Mouse (Mus musculus): ENCODE data around the gene Adamts12. TPM values are rescaled to one million over a fixed set of nuclear protein-coding genes. Genes with fewer than 3 reads are reported as not detected.

The Adamts12 gene
- total RNA-seq, 2 experiments from 2014 or later = 2.7 to 2.8 TPM

DNA sequence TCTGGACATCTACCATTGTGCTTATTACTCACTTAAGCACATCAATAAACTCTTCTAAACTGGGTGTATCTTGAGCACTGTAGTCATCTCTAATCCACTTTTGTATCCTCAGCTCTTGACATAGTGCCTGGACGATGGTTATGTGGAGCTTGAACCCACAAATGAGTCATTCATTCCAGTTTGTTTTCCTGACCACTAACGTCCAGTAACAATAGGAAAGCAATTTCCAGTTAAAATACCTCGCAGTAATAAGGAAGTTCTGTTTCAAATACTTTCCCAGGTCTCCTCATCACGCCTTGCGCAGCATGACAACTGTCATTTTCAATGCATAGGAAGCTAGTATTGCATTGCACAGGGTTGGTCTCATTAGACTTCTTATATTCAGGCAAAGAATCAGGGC, 21.8 kb upstream of the Adamts12 start:
- no peak for DNase-seq
- Histone ChIP-seq H3K4me3 (no peak overlapping the region), H3K27ac (no peak overlapping the region)
- TF ChIP-seq CTCF (IDR thresholded peaks at IDR 0.05) = no peak
- intact Hi-C loops (cut with DNase I) = no loop called here

DNA sequence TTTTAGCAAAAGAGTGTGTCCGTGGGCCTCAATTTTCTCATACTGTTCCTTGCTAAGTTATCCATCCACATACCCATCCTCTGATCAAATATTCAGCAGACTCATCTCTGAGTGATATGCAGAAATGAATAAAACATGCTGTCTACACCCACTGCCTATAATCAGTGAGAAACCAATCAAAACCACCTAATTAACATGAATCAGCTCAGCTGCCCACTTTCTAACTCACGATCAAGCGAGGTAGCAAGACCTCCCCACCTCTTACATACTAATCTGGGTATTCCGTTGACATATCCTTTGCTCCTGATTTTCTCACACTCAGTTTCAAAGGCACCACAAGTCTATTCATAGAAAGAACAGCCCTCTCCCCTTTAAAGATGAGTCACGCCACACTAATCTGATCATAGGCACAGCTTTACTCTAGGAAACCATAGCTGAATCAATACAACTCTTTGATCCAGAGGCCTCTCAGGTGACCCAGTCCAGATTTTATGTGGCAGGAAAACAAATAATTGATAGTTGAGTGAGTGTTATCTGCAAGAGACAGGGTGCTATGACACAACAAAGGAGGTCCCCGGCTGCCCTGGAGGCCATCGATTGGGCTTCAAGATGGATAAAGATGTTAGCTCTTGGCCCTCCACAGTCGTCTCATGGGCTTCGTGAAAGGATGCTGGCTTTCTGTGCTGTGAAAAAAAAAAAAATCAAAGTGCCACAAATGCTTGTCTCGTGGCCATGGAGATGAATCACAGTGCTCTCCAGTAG, 10.7 kb upstream of the Adamts12 start:
- no peak for DNase-seq
- no peak overlapping the region for H3K4me3 ChIP-seq
- intact Hi-C loops (cut with DNase I) = no loop called here
- no peak for TF ChIP-seq CTCF (IDR thresholded peaks at IDR 0.05)
- no peak overlapping the region for H3K27ac ChIP-seq

DNA sequence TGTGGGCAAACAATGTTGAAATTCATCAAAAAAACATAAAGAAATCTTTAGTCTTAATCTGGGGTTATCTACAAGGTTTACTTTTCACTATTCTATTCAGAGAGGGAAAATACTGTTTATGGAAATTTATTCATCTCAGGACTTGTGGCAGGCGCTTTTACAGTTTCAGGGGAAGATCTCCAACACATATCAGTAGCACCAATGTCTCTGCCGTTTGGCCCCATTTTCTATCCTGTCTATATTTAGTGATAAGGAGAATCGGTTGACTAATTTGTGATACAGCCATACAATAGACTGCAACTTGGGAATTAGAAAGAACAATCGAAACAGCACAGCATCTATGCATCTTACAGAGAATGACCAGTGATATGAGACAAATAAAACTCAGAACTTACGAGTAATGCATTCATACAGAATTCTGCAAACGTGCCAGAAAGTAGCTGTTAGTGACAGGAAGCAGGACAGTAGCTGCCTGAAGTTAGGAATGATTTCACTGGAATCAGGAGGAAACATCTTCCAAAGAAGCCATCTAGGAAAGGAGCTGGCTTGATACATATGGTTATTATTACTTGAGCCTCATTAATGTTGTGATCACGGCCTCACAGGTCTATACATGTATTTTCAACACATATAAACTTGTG, 10.0 kb upstream of the Adamts12 start:
- H3K27ac ChIP-seq = no peak overlapping the region
- TF ChIP-seq CTCF (IDR thresholded peaks at IDR 0.05) = no peak
- H3K4me3 ChIP-seq = no peak overlapping the region
- DNase-seq = no peak
- intact Hi-C loops (cut with DNase I) = no loop called here

DNA sequence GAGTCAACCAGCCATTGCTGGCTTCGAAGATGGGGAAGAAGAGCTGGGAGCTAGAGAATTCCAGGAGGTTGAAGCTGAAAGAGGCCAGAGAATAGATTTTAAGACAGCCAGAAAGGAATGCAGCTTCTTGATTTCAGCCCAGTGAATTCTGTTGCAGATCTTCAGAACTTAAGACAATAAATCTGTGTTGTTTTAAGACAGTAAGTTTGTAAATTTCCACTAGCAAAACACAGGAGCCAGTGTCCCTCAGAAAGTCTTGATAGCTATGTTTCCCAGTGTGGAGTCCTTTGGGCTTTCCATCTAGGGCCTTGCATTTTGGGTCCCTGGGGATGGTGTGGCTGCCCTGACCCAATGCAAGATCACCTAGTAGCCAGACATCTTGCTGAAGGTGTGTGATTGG, 1.7 kb upstream of the Adamts12 start:
- intact Hi-C loops (cut with DNase I) = no loop called here
- DNase-seq = no peak
- no peak overlapping the region for H3K4me3 ChIP-seq
- TF ChIP-seq CTCF (IDR thresholded peaks at IDR 0.05) = no peak
- H3K27ac ChIP-seq = 0 out of 2 replicates have a peak overlapping the region, but pooled peaks have one; percentile 43

DNA sequence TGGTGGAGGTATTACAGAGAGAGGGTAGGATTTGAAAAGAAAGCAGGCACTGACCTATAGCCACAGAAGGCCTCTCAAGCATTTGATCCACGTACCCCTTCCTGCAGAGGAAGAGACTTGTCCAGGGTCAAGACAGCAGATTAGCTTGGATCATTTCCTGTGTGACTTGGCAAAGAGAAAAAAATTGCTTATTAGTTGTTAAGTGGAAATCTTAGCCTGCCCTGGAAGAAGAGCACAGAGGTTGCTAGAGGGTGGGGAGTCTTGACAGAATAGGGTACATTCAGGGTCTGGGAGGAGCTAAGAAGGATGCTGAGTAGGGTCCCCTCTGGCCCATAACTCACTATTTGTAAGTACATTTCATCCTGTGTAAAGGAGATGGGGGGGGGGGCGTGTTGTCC, 431 bp upstream of the Adamts12 start:
- DNase-seq = no peak
- Histone ChIP-seq H3K4me3 (peak overlapping the region; percentile 85), H3K27ac (peak overlapping the region; percentile 91)
- intact Hi-C loops (cut with DNase I) = no loop called here
- no peak for TF ChIP-seq CTCF (IDR thresholded peaks at IDR 0.05)

DNA sequence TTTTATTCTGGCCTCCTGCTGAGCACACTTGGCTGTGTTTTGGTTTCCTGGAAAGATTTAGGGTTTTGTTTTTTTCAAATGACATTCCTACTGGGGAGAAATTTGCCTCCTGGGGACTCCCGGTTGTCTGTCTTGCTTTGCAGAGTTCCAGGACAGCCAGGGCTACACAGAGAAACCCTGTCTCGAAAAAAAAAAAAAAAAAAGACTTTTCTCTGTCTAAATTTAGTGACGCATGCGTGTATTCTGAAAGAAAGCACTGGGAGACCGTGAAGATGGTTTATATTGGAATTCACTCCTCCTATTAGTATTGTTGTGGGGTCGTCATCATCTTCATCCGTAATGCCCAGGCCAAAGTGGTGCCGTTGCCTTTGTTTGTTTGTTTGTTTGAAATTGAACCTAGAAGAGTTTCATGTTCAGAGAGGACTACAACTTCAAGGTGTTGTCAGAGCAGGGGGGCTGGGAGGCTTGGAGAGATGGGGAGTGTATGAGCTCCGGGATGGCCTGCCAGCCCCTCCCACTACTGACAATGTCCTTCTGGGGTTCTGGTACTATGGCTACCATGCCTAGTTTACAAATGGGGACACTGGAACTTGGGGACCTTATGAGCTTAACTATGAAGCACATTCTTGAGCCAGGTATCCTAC, 1.1 kb downstream of the Adamts12 start:
- peak; percentile 26 for DNase-seq
- Histone ChIP-seq H3K4me3 (peak overlapping the region; percentile 85), H3K27ac (peak overlapping the region; percentile 91)
- no peak for TF ChIP-seq CTCF (IDR thresholded peaks at IDR 0.05)
- intact Hi-C loops (cut with DNase I) = no loop called here

DNA sequence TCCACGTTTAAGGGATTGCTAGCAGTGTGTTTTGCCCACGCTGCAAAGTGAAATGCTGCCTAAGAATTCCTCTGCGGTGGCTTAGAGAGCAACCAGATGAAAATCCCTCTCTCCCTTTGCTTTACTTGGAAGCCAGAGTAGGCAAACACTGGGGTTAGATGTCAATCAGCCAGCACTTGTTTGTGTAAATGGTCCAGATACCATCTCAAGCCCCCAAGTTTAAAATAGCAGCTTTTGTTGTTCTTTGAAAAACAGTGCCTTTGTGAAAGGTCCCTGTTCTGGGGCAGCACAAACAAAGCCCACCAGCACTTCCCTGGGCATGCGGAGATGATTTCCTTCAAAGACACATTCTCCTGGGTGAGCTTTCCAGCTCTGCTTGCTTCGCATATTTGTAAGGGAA, 1.7 kb downstream of the Adamts12 start:
- DNase-seq = no peak
- no peak for TF ChIP-seq CTCF (IDR thresholded peaks at IDR 0.05)
- peak overlapping the region; percentile 91 for H3K27ac ChIP-seq

DNA sequence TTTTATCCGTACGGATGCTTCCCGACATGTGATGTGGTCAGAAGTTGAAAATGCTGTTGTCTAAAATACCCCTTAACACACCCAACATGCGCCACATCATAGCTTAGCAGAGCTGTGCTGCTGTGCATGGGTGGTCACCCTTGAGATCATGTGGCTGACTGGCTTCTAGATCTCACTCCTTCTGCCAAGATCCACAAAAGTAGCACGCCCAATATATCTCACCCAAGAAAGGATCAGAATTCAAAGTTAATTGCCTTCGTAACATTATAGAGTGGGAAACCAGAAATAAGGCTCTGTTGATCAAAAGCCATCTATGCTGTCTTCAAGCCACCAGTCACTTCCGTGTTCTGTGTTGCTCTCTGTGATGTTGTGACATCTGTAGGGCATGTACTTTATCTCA, 3.3 kb downstream of the Adamts12 start:
- no peak for DNase-seq
- H3K27ac ChIP-seq = no peak overlapping the region
- peak overlapping the region; percentile 85 for H3K4me3 ChIP-seq
- TF ChIP-seq CTCF (IDR thresholded peaks at IDR 0.05) = no peak
- intact Hi-C loops (cut with DNase I) = no loop called here

More for the DNA sequence above, 1.7 kb downstream of the Adamts12 start:
- intact Hi-C loops (cut with DNase I) = no loop called here
- peak overlapping the region; percentile 85 for H3K4me3 ChIP-seq

DNA sequence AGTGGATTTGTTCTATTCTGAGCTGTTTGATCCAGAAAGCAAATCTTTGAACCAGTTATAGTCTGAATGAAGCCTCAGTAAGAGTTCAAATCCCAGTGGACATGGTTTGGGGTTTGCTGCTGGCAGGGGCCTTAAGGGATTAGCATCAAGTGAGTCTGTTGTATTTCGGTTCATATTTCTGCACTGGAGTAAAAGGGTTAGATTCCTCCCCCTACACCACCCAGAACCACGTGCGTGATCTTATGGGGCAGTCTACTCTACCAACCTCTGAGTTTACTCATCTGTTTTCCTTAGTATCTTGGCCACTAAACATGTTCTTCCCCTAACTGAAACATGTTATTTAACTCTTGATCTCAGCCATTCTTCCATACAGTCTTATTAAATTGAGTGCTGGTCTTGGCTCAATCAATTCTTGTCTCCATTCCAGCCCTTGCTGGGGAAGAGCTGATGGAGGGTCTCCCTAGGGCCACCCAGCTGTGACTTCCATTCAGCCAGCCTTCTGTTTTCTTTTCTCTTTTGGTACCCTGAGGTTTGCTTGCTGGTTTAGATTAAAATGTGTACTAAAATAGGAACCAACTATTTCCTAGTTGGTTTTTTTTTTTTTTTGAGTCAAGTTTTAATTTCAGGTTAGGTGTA, 11.3 kb downstream of the Adamts12 start:
- intact Hi-C loops (cut with DNase I) = no loop called here
- H3K27ac ChIP-seq = no peak overlapping the region
- DNase-seq = no peak
- no peak for TF ChIP-seq CTCF (IDR thresholded peaks at IDR 0.05)
- H3K4me3 ChIP-seq = no peak overlapping the region

DNA sequence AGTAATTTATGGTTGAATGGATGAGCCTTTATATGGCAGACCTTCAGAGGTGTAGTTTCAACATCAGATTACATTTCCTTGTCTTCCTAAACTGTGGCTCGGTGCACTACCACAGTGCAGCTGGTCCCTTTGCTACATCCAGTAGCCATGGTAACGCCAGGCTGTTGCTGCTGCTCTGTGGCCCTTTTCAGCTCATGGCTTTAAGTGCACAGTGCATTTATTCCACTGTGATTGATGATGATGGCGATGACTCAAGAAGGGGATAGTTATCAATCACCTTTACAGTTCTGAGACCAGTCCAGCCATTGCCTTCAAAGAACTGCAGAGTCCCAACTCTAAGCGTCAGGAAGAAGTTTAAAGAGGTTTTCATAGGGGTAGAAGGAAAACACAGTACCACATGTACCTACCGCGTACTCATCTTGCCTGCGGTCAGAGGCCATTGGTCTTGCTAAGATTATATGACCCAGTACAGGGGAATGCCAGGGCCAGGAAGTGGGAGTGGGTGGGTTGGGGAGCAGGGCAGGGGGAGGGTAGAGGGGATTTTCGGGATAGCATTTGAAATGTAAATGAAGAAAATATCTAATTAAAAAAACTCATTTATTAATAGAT, 18.5 kb downstream of the Adamts12 start:
- intact Hi-C loops (cut with DNase I) = no loop called here
- no peak for DNase-seq
- no peak for TF ChIP-seq CTCF (IDR thresholded peaks at IDR 0.05)

DNA sequence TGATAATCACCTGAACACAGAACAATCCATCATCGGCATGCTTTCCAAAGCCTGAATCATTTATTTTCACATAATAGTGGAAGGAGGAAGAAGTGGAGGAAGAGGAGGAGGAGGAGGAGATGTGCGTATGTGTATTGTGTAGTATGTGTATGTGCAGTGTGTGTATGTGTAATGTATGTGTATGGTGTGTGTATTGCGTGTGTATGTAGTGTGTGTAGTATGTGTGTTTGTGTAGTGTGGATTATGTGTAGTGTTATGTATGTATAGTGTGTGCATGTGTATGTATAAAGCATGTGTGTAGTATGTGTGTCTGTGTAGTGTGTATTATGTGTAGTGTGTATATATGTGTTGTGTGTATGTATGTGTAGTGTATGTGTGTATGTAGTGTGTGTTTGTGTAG, 19.1 kb downstream of the Adamts12 start:
- intact Hi-C loops (cut with DNase I) = no loop called here
- TF ChIP-seq CTCF (IDR thresholded peaks at IDR 0.05) = no peak
- no peak overlapping the region for H3K4me3 ChIP-seq
- DNase-seq = no peak
- no peak overlapping the region for H3K27ac ChIP-seq

More for the DNA sequence above, 18.5 kb downstream of the Adamts12 start:
- Histone ChIP-seq H3K27ac (no peak overlapping the region), H3K4me3 (no peak overlapping the region)

DNA sequence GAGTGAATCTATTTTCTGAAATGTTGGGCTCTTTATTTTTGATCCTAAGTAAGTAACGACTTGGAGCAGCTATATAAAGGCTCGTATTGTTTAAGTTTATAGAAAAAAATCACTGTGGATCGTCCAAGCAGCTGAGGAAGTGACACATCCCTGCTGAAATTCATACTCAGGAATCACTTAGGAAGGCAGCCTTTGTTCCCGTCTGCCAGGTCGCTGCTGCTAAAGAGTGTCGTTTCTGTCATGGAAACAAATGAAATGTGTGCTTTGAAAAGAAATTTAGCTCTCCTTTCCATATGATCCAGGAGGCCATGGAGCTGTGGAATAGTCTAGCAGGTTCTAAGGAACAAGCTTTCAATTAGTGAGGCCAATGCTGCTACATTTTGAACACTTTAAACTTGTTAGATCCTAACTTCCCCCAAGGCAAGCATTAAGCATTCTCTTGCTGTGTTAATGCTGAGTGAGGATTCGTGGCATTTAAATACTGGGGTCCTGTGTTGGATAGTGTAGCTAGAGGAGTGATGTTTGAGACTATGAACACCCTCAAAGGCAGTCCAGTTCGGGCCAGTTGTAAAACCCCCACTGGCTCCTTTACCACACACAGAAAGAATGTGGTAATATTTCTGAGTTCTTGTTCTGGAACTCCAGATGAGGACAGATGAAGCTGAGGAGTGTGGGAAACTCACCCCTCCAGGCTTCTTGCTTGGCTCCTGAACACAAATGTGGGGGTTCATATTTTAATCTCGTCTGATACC, 19.8 kb downstream of the Adamts12 start:
- Histone ChIP-seq H3K4me3 (no peak overlapping the region), H3K27ac (no peak overlapping the region; the same call in 1 of the 2 replicates)
- TF ChIP-seq CTCF (IDR thresholded peaks at IDR 0.05) = no peak
- DNase-seq = no peak
- intact Hi-C loops (cut with DNase I) = no loop called here
